Mouse (Mus musculus) limb, embryonic 11.5 days (tissue): Measurements from ENCODE around the gene Susd1. TPM values are rescaled to one million over a fixed set of nuclear protein-coding genes. Genes with fewer than 3 reads are reported as not detected.

Experiments used
- ATAC-seq: fragments of 200-750 bp; cut with Nextera tagmentation; 2 replicates; pipeline ENCODE4 v1.8.0; 2017; ENCODE audit warnings: low read depth; ENCODE audit not compliant: insufficient number of reproducible peaks, low FRiP score, low TSS enrichment
- DNase-seq: peaks from one replicate; pipeline ENCODE4 v3.0.0-alpha.2; 2015; ENCODE audit warnings: low spot score
- H3K27ac ChIP-seq: fragments of 300-500 bp; sonication (generic); replicated peaks from 2 replicates; pipeline ENCODE4 v1.5.1; 2014; ENCODE audit warnings: low read depth, mild to moderate bottlenecking, low read length
- H3K27me3 ChIP-seq: fragments of 300-500 bp; sonication (generic); 2 replicates; pipeline ENCODE4 v1.6.1; 2014; ENCODE audit warnings: mild to moderate bottlenecking, low read length, mixed read lengths; ENCODE audit not compliant: control insufficient read depth, insufficient read depth
- H3K36me3 ChIP-seq: fragments of 300-500 bp; sonication (generic); 2 replicates; pipeline ENCODE4 v1.6.1; 2014; ENCODE audit warnings: mild to moderate bottlenecking, low read length, moderate library complexity, mixed read lengths; ENCODE audit not compliant: control insufficient read depth, insufficient read depth
- H3K4me1 ChIP-seq: fragments of 300-500 bp; sonication (generic); 2 replicates; pipeline ENCODE4 v1.6.1; 2014; ENCODE audit warnings: low read length, mixed read lengths; ENCODE audit not compliant: control insufficient read depth, insufficient read depth
- H3K4me2 ChIP-seq: fragments of 300-500 bp; sonication (generic); 2 replicates; pipeline ENCODE4 v1.6.1; 2014; ENCODE audit warnings: low read depth, mild to moderate bottlenecking, moderate library complexity; ENCODE audit not compliant: severe bottlenecking
- H3K4me3 ChIP-seq: fragments of 300-500 bp; sonication (generic); 2 replicates; pipeline ENCODE4 v1.5.1; 2014; ENCODE audit warnings: low read depth, low read length
- H3K9ac ChIP-seq: fragments of 300-500 bp; sonication (generic); 2 replicates; pipeline ENCODE4 v1.6.1; 2014; ENCODE audit warnings: mild to moderate bottlenecking, low read length
- H3K9me3 ChIP-seq: fragments of 300-500 bp; sonication (generic); 2 replicates; pipeline ENCODE4 v1.6.1; 2016; ENCODE audit warnings: low read length; ENCODE audit not compliant: control insufficient read depth
- WGBS: fragments of 180-500 bp; shearing (Covaris S2); extraction: QIAGEN DNeasy Blood & Tissue Kit; methylation state at CpG from one replicate; pipeline ENCODE4 v1.1.7; 2014; 5-methylcytosine and 5-hydroxymethylcytosine counted together
- polyA plus RNA-seq: library from polyadenylated mRNA; unstranded; fragments of >200 nt; fragmentation: Nextera tagmentation; extraction: Ambion mirVana; gene quantifications from 2 replicates; pipeline ENCODE4 v1.2.1, GENCODE M21; 2014

Susd1 gene
- polyA plus RNA-seq = 0.99 and 1.9 TPM in 2 replicates

DNA sequence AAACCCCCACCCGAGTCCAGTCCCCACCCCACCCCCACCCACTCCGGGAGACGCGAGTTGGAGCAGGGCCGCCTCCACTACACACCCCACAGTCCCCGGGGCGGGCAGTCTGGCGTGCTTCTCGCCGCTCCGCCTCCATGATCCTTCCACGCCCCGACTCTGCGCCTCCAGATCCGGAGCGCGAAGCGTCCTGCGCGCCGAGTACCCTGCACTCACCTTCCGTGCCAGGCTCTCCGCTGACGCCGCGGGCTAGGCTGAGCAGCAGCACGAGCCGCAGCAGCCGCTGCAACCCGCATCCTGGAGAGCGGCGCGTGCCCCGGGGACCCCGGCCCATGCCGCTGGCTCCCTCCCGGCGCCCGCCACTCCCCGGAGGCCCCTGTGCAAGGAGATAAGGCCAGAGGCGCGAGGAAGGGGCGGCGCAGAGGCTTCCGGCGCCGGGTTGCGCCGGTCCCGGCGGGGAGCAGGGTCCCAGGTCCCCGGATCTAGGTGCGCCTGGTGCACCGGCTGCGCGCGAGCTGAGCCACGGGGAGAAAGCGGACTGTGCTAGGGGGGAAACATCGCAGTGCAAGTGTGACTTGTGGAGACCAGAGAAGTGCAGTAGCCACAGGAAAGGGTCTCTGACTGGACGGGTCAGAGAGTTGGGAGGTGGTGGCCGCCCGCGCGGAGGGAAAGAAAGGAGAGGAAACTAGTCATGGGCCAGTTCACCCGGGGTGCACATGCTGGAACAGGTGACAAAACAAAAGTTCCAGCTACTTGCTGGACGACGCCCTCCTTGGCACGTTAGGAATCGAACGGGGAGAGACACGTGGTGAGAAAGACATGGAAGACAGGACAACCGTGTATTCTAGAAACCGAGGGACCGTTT, at the start of gene Susd1:
Gene Susd1, minus strand, starts transcription at position 644 of the 865 bp plus-strand sequence.
- ATAC-seq (peak; percentile 76), DNase-seq (peak; percentile 74)
- Histone ChIP-seq H3K27me3 (peaks cover 7% of the 10 kb centered on the region; the same call in 1 of the 2 replicates), H3K9me3 (no peaks in the 10 kb centered on the region), H3K36me3 (no peaks in the 10 kb centered on the region), H3K27ac (no peak within 1 kb of the TSS), H3K9ac (peak within 1 kb of the TSS; percentile 73), H3K4me2 (peak within 1 kb of the TSS; percentile 99), H3K4me3 (peak within 1 kb of the TSS; percentile 62), H3K4me1 (no peaks in the 10 kb centered on the region)
- under 1% methylated on average over 71 of the region's 75 CpGs for WGBS

DNA sequence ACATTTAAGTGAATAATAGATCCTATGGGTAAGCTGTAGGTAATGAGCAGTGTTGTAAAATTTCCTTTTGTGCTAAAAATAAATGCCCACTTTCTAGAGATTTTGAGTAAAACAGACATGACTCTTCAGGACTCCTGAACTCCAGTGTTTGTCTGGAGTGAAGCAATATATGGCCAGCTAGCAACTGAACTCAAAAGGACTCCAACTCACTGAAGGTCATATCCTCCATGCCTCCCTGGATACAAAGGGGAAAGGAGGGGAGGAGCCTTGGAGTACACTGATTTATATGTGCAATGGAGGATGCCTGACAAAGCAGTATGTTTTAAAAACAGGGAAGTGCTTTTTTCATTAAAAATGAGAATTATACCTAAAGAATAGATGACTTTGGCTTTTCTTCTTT, 32.9 kb upstream of the Susd1 start:
- no peak overlapping the region for H3K4me2 ChIP-seq
- no peak for DNase-seq
- H3K36me3 ChIP-seq = no peaks in the 10 kb centered on the region
- no peak overlapping the region for H3K27ac ChIP-seq
- H3K27me3 ChIP-seq = no peaks in the 10 kb centered on the region
- no peak overlapping the region for H3K9ac ChIP-seq
- no peak for ATAC-seq
- no peak overlapping the region for H3K4me3 ChIP-seq
- H3K9me3 ChIP-seq = no peaks in the 10 kb centered on the region
- no peaks in the 10 kb centered on the region for H3K4me1 ChIP-seq

DNA sequence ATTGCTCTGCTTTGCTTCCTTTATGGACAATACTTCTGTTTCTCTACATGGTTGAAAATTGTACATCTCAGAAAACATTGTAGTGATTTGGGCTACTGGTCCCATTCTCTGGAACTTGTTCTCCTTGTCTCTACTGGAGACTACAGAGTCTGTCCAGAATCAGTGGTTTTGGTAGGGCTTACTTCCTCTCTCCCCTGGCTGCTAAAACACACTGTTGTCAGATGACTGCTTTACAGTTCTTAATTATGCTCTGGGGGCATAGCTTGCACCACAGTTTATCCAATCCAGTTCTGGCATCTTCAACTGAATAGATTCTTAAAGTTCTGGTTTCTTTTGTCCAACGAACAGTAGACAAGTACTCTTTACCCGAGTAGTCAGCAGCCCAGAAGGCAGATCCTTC, 27.0 kb upstream of the Susd1 start:
- Histone ChIP-seq H3K4me3 (no peak overlapping the region), H3K27ac (no peak overlapping the region), H3K9me3 (no peaks in the 10 kb centered on the region), H3K4me2 (no peak overlapping the region), H3K27me3 (no peaks in the 10 kb centered on the region), H3K4me1 (no peaks in the 10 kb centered on the region), H3K36me3 (no peaks in the 10 kb centered on the region), H3K9ac (no peak overlapping the region)
- WGBS = 78% methylated on average over 2 of the region's 2 CpGs
- DNase-seq = no peak
- ATAC-seq = no peak

DNA sequence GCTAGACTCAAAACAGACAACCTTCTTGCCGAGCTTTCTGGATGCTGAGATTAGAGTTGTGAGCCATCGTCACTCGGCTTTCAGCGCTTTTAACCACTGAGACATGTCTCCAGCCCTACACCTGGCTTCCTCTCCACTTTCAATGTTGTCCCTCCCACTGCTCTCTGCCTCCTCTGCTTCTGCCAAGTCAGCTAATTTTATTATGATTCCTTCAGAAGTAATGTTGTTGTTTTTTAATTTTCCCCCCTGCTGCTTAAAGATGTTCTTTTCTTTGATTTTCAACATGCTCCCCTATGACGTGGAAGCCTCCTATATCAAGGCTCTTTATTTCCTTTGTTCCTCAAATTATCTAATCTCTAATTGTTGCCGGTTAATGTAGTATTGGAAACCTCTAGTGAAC, 26.2 kb upstream of the Susd1 start:
- DNase-seq (no peak), ATAC-seq (no peak)
- 90% methylated on average over 6 of the region's 6 CpGs for WGBS

DNA sequence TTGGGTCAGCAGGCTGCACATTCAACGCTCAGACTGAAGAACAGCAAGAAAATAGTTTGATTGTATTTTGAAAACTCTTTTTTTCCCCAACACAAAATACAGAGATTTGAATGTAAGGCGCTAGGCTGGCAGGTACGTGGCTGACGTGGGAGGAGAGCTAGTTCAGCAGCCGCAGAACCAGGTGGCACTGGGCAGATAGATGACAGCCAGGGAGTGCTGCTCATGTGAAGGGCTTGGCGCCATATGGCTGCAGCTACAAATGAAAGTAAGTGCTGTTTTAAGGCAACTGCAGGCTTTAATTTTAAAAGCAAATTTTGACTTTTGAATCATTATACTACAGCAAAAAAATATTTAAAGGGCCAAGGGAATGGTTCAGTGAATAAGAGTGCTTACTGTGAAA, 24.1 kb upstream of the Susd1 start:
- Histone ChIP-seq H3K9me3 (no peaks in the 10 kb centered on the region), H3K4me2 (no peak overlapping the region), H3K4me3 (no peak overlapping the region), H3K27ac (no peak overlapping the region), H3K36me3 (no peaks in the 10 kb centered on the region), H3K4me1 (0 out of 2 replicates have a peak, but pooled peaks cover 2% of the 10 kb centered on the region), H3K9ac (no peak overlapping the region), H3K27me3 (no peaks in the 10 kb centered on the region)
- DNase-seq (no peak), ATAC-seq (no peak)
- 80% methylated on average over 6 of the region's 6 CpGs for WGBS

More for the DNA sequence above, 26.2 kb upstream of the Susd1 start:
- Histone ChIP-seq H3K4me1 (0 out of 2 replicates have a peak, but pooled peaks cover 1% of the 10 kb centered on the region), H3K9ac (no peak overlapping the region), H3K9me3 (no peaks in the 10 kb centered on the region), H3K36me3 (no peaks in the 10 kb centered on the region), H3K27me3 (no peaks in the 10 kb centered on the region), H3K4me2 (no peak overlapping the region), H3K27ac (no peak overlapping the region), H3K4me3 (no peak overlapping the region)

DNA sequence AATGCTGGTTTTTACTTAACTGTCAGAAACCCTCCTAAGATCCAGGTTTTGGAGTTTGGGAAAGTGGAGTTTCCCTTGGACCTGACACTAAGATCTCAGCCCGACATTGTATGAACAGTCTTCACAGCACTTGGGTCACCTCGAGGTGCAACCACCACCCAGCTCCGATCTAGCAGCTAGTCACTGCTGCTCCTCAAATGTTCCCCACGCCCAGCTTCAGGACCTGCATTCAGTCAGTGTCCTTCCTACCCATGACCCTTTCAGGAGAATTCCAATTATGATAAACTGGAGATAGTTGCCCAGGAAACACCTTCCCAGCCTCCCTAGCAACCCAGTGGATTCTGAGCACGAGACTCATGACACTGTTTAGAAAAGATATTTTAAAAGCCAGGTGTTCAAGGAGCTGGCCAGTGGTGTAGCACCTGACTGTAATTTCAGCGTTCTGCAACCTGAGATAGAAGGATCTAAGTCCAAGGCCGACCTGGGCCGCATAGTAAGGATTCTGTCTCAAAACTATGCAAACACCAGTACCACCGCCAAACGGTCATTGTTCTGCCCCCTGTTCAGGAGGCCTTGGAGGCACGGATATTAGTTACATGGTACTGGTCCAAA, 22.8 kb upstream of the Susd1 start:
- no peak overlapping the region for H3K27ac ChIP-seq
- no peaks in the 10 kb centered on the region for H3K36me3 ChIP-seq
- H3K9me3 ChIP-seq = no peaks in the 10 kb centered on the region
- WGBS = 88% methylated on average over 11 of the region's 11 CpGs
- no peak for DNase-seq
- 0 out of 2 replicates have a peak, but pooled peaks cover 2% of the 10 kb centered on the region for H3K4me1 ChIP-seq
- no peak for ATAC-seq
- no peak overlapping the region for H3K4me3 ChIP-seq
- H3K4me2 ChIP-seq = no peak overlapping the region
- no peaks in the 10 kb centered on the region for H3K27me3 ChIP-seq
- no peak overlapping the region for H3K9ac ChIP-seq

DNA sequence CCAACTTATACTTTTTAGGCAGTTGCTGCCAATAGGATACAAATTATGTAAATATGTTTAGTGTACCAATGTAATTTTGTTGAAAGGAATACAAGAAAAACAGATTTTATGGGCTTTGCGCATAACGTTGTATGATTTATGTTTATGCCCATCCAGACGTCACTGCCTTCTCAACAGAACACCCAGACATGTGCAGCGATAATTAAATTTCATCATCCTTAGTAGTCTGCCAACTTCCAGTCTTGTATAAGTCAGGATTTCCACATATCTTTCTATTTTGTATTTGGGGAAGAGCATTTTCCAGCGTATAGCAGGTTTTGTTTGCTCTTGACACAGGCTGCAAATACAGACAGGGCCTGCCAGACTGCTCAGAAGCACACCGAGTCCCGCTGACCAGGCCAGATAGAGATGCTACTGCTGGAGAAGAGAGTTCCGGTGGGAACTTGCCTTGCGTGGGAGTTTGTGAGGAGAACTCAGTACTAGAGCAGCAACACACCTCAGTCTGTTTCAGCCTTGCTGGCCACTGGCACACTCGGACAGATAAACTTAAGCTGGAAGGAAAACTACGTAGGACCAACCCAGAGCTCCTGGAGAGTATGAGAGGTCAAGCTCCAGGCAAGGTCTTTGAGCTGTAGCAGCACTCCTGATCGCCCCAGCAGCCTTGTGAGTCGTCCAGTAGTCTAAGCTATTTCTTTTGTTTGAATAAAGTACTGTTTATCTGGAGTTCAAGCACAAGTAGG, 21.0 kb upstream of the Susd1 start:
- WGBS = 85% methylated on average over 13 of the region's 13 CpGs
- no peaks in the 10 kb centered on the region for H3K9me3 ChIP-seq
- no peak overlapping the region for H3K9ac ChIP-seq
- H3K36me3 ChIP-seq = no peaks in the 10 kb centered on the region
- no peak overlapping the region for H3K4me2 ChIP-seq
- H3K4me1 ChIP-seq = 0 out of 2 replicates have a peak, but pooled peaks cover 2% of the 10 kb centered on the region
- no peak overlapping the region for H3K4me3 ChIP-seq
- no peak overlapping the region for H3K27ac ChIP-seq
- DNase-seq (no peak), ATAC-seq (no peak)
- H3K27me3 ChIP-seq = no peaks in the 10 kb centered on the region

DNA sequence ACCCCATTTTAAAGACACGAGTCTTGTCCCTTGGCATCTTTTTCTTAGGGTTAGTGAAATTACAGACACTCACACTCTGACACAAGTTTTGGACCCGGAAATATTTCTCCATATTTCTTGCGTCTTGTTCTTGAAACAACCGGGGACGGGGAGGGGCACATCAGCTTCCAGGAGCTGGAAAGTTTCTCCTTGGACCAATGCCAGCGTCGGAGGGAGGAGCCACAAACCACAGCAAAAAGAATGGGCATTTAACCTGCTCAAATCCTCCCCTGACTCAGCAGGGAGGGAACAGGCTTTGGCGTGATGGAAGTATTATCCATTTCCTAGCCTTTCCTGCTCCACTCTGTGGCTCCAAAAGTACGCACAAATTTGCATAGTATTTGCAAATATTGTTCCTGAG, 19.5 kb upstream of the Susd1 start:
- 0 out of 2 replicates have a peak, but pooled peaks cover 2% of the 10 kb centered on the region for H3K4me1 ChIP-seq
- H3K9ac ChIP-seq = no peak overlapping the region
- 56% methylated on average over 9 of the region's 9 CpGs for WGBS
- no peak for DNase-seq
- H3K36me3 ChIP-seq = no peaks in the 10 kb centered on the region
- no peaks in the 10 kb centered on the region for H3K27me3 ChIP-seq
- H3K4me3 ChIP-seq = no peak overlapping the region
- no peak for ATAC-seq
- no peak overlapping the region for H3K27ac ChIP-seq
- no peak overlapping the region for H3K4me2 ChIP-seq
- H3K9me3 ChIP-seq = no peaks in the 10 kb centered on the region
